Mouse (Mus musculus): ENCODE data around the gene Gdpd4.

DNA sequence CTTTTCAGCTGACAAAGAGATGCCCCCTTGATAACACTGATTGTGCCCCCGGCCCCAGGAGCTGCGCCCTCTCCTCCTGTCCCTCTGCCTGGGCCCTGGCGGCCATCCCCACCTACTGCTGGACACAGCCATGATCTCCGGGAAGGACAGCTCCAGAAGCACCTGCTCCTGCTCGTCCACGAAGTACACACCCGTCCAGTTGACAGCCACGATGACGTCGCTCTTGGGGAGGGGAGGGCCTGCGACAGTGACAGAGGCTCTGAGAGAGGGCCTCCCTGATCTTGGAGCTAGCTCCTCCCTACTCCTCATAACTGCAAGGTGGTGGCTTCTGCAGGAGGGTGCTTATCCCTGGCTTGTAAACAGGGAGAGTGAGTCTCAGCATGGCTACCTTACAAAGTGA, 146.5 kb downstream of the Gdpd4 start:
- TF ChIP-seq CTCF (conservative IDR thresholded peaks at IDR 0.05 in 1 of 2, IDR thresholded peaks at IDR 0.05 in 1 of 2; ENCODE audit: low read depth in 2 of 2, low read length in 2 of 2) (no peak), KAT2A (IDR thresholded peaks at IDR 0.05; ENCODE audit: insufficient replicate concordance, low read length) (no peak), MAX (IDR thresholded peaks at IDR 0.05; ENCODE audit: low read length) (no peak), POLR2A (IDR thresholded peaks at IDR 0.05; ENCODE audit: low read depth, low read length) (no peak), UBTF (IDR thresholded peaks at IDR 0.05; ENCODE audit: low read depth, low read length) (no peak), EP300 (IDR thresholded peaks at IDR 0.05; ENCODE audit: low read length) (no peak), TBP (conservative IDR thresholded peaks at IDR 0.05; ENCODE audit: low read depth, low read length) (no peak), MXI1 (IDR thresholded peaks at IDR 0.05; ENCODE audit: low read depth, low read length) (no peak), ZNF384 (IDR thresholded peaks at IDR 0.05; ENCODE audit: low read depth, low read length) (no peak), RCOR1 (conservative IDR thresholded peaks at IDR 0.05; ENCODE audit: low read depth, low read length) (no peak), MAZ (IDR thresholded peaks at IDR 0.05; ENCODE audit: low read depth, low read length) (no peak), CHD2 (IDR thresholded peaks at IDR 0.05; ENCODE audit: low read length) (no peak)

All from CH12.LX (cell line).